Mouse (Mus musculus) neural tube, embryonic 12.5 days (tissue): ENCODE measurements around the gene Hvcn1. TPM values are rescaled to one million over a fixed set of nuclear protein-coding genes. Genes with fewer than 3 reads are reported as not detected.
"Not testable (repeated sequence)": the region's sequence is repeated elsewhere in the genome, so short reads cannot be mapped to it uniquely, and the experiment has no call there.

Experiments
- ATAC-seq: fragments of 200-750 bp; cut with Nextera tagmentation; 2 replicates; pipeline ENCODE4 v1.8.0; 2017; ENCODE audit warnings: low read depth, mild to moderate bottlenecking, moderate TSS enrichment, moderate library complexity; ENCODE audit not compliant: low FRiP score
- H3K27ac ChIP-seq: fragments of 300-500 bp; sonication (generic); 2 replicates; pipeline ENCODE4 v1.5.1; 2016
- H3K27me3 ChIP-seq: fragments of 300-500 bp; sonication (generic); replicated peaks from 2 replicates; pipeline ENCODE4 v1.6.1; 2016; ENCODE audit warnings: mild to moderate bottlenecking
- H3K36me3 ChIP-seq: fragments of 300-500 bp; sonication (generic); 2 replicates; pipeline ENCODE4 v1.6.1; 2016; ENCODE audit warnings: mild to moderate bottlenecking
- H3K4me1 ChIP-seq: fragments of 300-500 bp; sonication (generic); 2 replicates; pipeline ENCODE4 v1.6.1; 2016
- H3K4me2 ChIP-seq: fragments of 300-500 bp; sonication (generic); replicated peaks from 2 replicates; pipeline ENCODE4 v1.6.1; 2016; ENCODE audit warnings: mild to moderate bottlenecking
- H3K4me3 ChIP-seq: fragments of 300-500 bp; sonication (generic); 2 replicates; pipeline ENCODE4 v1.5.1; 2016
- H3K9ac ChIP-seq: fragments of 300-500 bp; sonication (generic); 2 replicates; pipeline ENCODE4 v1.6.1; 2016; ENCODE audit warnings: mild to moderate bottlenecking
- H3K9me3 ChIP-seq: fragments of 300-500 bp; sonication (generic); 2 replicates; pipeline ENCODE4 v1.6.1; 2016; ENCODE audit warnings: mild to moderate bottlenecking
- WGBS: fragments of 180-500 bp; shearing (Covaris S2); methylation state at CpG from one replicate; pipeline ENCODE4 v1.1.7; 2016; 5-methylcytosine and 5-hydroxymethylcytosine counted together
- polyA plus RNA-seq: library from polyadenylated mRNA; unstranded; fragments of >200 nt; fragmentation: Nextera tagmentation; extraction: Ambion mirVana; gene quantifications from 2 replicates; pipeline ENCODE4 v1.2.1, GENCODE M21; 2016

Hvcn1 gene
- polyA plus RNA-seq, 1 experiment from 2014 or later, result 4.9 TPM

DNA sequence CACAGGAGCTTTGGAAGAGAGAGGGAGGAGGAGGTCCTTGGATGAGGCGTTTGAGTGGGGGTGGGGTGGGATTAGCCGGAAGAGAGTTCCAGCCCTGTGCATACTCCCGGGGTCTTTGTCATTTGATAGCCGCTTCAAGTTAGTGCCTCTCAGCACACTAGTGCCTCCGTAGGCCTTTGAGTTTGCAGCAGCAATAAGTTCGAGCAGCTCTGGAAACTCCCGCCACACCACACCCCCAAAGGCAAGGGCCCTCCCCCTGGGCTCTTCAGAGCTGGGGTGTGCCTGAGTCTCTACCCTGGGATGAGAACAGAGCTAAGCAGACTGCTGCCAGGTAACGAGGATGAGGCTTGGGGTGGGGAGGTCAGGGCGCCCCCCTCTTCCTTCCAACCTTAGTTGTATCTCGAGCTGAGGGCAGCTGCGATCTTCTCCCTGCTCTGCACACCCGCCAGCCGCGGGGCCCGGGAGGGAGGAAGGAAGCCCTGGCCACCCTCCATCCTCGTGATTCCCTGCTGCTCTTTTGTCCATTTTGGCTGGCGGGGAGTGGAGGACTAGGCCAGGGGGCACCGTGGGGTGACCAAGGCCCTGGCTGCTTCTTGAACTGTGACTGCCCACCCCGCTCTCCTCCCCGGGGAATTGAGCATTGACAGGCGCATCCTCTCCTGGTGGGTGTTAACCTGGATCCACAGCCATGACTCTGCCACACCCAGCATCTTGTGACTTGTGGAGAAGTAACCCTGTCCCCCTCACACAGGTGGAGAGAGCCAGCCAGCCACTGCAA is 3.2 kb downstream of the Hvcn1 start:
- Histone ChIP-seq H3K4me1 (peaks cover 12% of the 10 kb centered on the region), H3K27ac (no peak overlapping the region), H3K4me2 (peak overlapping the region; percentile 55), H3K27me3 (no peaks in the 10 kb centered on the region), H3K4me3 (peak overlapping the region; percentile 11), H3K9me3 (no peaks in the 10 kb centered on the region), H3K9ac (0 out of 2 replicates have a peak overlapping the region, but pooled peaks have one; percentile 17), H3K36me3 (no peaks in the 10 kb centered on the region)
- ATAC-seq, result peak; percentile 37; the same call in 1 of the 2 replicates
- WGBS, result 4% methylated on average over 21 of the region's 21 CpGs

DNA sequence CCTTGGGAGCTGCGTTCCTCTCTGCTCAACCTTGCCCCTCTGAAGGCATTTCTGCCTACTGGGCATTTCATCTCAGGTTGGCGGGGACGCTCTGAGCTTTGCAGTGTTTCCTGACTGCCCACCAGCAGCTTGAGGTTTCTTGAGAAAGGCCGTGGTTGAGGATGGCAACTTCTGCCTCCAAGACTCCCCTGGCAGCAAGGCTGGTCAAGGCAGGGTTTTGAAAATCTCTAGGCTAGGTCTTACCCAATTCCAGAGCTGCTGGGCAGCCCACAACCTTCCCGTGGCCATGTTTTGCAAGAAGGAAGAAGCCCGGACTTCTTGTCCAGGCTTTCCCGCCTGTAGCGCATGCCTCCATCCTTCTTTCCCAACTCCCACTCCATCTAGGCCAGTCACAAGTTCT is 4.3 kb downstream of the Hvcn1 start:
- 94% methylated on average over 8 of the region's 8 CpGs for WGBS
- Histone ChIP-seq H3K4me1 (peaks cover 12% of the 10 kb centered on the region), H3K36me3 (no peaks in the 10 kb centered on the region), H3K9ac (no peak overlapping the region), H3K4me3 (no peak overlapping the region), H3K27me3 (no peaks in the 10 kb centered on the region), H3K4me2 (no peak overlapping the region), H3K9me3 (no peaks in the 10 kb centered on the region), H3K27ac (no peak overlapping the region)
- ATAC-seq, result no peak

DNA sequence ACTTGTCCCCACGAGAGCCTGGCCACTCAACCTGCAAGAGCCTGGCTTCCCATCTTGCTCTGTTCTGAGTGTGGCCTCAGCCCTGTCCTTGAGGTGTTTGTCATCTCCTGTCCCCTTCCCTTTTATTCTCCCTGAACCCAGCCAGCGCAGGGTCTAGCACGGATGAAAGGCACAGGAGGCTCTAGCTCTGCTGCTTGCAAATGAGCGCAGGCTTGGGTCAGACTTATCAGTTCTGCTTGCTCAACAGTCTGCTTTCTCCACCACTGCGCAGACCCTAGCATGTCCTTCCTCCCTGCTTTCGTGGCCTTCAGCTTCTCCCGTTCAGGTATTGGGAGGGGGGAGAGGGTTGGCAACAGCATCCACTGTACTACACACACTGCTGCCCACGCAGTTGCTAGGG is 5.5 kb downstream of the Hvcn1 start:
- Histone ChIP-seq H3K9ac (no peak overlapping the region), H3K36me3 (no peaks in the 10 kb centered on the region), H3K27me3 (no peaks in the 10 kb centered on the region), H3K9me3 (no peaks in the 10 kb centered on the region), H3K27ac (no peak overlapping the region), H3K4me3 (no peak overlapping the region), H3K4me2 (no peak overlapping the region), H3K4me1 (peaks cover 12% of the 10 kb centered on the region)
- 88% methylated on average over 8 of the region's 8 CpGs for WGBS
- ATAC-seq, result no peak

DNA sequence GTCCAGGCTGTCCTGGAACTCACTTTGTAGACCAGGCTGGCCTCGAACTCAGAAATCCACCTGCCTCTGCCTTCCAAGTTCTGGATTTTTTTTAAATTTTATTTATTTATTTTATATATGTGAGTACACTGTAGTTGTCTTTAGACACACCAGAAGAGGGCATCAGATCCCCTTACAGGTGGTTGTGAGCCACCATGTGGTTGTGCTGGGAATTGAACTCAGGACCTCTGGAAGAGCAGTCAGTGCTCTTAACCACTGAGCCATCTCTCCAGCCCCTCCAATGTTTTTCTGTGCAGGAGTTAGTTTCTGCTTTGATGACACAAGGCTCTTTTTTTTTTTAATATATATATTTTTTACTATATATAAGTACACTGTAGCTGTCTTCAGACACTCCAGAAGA is 6.2 kb downstream of the Hvcn1 start:
- peaks cover 12% of the 10 kb centered on the region for H3K4me1 ChIP-seq
- H3K27ac ChIP-seq, H3K4me3 ChIP-seq, H3K36me3 ChIP-seq, H3K4me2 ChIP-seq, H3K9ac ChIP-seq, H3K27me3 ChIP-seq, ATAC-seq, H3K9me3 ChIP-seq: not testable (repeated sequence)
- WGBS, result 88% methylated on average over 1 of the region's 1 CpGs

DNA sequence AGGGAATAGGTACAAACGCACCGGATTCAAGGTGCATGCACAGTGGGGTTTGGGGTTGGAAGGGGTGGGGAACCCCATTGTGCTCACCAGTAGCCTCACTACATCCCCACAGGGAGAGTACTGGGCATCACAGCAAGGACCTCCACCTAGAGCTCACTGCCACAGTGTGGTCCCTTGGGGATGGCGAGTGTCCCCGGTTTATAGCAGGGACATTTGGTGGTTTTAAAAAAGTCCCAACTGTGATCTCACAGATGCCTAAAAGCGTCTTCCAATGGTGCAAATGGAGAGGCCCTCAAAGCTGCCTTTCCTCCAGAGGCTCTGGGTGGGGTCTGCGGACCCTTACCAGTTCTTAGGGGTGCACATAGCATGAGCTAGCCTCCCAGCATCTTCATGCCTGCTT is 7.3 kb downstream of the Hvcn1 start:
- Histone ChIP-seq H3K27me3 (no peaks in the 10 kb centered on the region), H3K4me3 (no peak overlapping the region), H3K27ac (no peak overlapping the region), H3K9ac (no peak overlapping the region), H3K9me3 (no peaks in the 10 kb centered on the region), H3K4me1 (peaks cover 12% of the 10 kb centered on the region), H3K36me3 (no peaks in the 10 kb centered on the region), H3K4me2 (no peak overlapping the region)
- ATAC-seq, result no peak
- 84% methylated on average over 6 of the region's 6 CpGs for WGBS

DNA sequence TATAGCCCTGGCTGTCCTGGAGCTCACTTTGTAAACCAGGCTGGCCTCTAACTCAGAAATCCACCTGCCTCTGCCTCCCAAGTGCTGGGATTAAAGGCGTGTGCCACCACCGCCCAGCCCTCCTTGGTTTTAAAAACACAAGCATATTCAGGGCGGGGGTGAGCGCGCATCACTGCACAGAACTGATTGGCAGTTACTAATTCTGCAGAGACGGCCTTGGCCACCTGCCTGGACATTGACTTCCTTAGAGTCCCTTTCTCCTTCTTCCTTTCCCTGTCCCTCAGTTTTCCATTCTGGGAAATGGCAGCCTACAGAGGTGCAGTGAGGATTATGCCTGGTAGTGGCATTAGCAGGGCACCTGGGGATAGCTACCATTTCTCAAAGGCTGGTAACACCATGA is 11.0 kb downstream of the Hvcn1 start:
- no peak overlapping the region for H3K4me2 ChIP-seq
- WGBS, result 92% methylated on average over 6 of the region's 6 CpGs
- no peak for ATAC-seq
- no peak overlapping the region for H3K9ac ChIP-seq
- H3K27me3 ChIP-seq, result no peaks in the 10 kb centered on the region
- H3K9me3 ChIP-seq, result no peaks in the 10 kb centered on the region
- no peak overlapping the region for H3K27ac ChIP-seq
- H3K36me3 ChIP-seq, result no peaks in the 10 kb centered on the region
- no peaks in the 10 kb centered on the region for H3K4me1 ChIP-seq
- no peak overlapping the region for H3K4me3 ChIP-seq

DNA sequence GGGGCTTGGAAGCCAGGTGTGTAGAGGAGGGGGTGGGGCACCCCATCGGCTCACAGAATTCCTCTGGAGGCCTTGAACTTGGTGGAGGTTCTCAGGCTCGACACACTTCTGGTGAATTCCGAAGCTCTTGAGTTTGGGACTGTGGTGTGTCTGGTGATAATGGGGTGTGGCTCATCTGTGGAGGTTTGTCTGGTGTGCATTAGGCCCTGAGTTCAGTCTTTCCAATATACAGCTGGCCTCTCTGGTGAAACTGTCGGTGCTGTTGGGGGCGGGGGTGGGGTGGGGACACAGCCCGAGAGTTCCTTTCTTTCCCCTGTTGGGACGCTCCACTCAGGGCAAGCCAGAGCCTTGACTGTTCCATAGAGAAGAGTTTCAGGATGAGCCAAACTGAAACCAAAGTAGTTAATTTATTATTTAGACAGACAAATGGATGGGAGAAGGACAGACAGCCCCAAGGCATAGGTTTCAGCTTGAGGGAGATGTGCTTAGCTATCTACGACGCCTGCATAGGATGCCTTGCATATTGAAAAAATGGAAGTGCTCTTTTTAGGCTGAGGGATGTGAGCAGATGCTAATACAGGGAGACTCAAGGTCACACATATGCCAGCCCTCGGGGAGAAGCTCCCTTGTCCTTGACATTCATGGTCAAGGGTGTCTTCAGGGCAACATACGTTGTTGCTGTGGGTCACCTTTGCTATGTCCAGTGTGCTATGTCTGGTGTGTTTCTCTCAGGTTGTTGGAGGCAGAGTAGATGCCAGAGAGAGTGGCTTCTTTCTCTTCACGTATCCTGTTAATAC is 11.7 kb downstream of the Hvcn1 start:
- 90% methylated on average over 12 of the region's 12 CpGs for WGBS
- Histone ChIP-seq H3K9ac (no peak overlapping the region), H3K36me3 (no peaks in the 10 kb centered on the region), H3K4me2 (no peak overlapping the region), H3K9me3 (no peaks in the 10 kb centered on the region), H3K4me3 (no peak overlapping the region), H3K4me1 (no peaks in the 10 kb centered on the region), H3K27ac (no peak overlapping the region), H3K27me3 (no peaks in the 10 kb centered on the region)
- no peak for ATAC-seq

DNA sequence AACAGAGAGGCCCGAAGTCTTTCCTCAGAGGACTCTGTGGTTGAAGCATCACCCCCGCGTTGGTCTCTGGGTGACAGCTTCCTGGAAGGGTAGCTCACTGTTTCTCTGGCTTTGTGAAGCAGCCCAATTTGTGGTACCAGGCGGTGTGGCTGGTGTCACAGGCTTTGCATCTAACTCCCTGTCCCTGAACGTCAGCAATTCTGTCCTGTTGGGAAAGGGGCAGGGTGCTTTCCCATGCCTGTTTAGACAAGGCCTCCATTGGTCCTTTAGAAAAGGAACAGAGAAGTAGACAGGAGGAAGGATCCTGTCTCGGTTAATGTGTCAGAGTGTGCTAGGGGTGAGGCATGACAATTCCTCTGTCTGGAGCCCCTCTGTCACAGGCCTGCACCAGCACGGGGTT is 12.3 kb downstream of the Hvcn1 start:
- 84% methylated on average over 7 of the region's 7 CpGs for WGBS

DNA sequence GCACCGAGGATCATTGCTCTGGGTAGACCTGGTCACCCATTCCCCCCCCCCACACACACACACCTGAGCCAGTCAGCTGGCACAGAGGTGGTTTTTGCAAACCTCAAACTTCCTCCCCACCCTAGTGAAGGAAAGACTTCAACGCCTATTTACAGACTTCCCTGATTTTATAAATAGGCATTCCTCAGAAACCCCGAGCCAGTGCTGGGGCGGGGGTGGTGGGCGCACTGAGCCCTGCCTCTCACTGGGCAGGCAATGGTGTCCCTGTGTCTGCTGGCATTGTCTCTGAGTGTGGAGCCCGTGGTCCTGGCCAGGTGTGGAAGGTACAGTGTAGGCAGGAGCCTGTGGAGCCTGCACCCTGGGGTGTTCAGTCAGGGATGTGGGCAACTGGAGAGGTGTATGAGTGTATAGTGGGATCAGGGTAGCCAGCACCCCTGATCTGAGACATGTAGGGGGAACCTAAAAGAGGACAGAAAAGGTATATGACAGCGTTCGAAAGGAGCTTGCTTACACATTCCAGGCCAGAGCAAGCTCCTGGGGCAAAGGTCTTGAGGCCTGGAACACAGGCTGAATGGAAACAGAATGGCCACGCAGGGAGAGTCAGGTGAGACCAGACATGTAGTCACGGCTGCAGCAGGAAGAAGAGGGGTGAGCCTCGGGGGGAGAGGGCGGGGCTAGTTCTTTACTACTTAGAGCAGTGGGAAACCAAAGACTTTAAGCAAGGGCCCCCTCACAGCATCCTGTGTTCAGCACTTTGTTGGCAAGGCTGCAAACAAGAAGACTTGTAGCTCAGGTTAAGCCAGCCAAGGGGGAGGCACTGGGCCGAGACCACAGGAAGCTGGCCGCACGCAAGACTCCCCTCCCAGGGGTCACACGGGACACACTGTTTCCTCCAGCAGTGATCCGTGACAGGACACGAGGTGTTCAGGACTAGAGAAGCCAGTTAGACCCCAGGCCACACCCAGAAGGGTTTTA is 13.3 kb downstream of the Hvcn1 start:
- no peak overlapping the region for H3K27ac ChIP-seq

More for the DNA sequence above, 12.3 kb downstream of the Hvcn1 start:
- ATAC-seq, result no peak
- no peak overlapping the region for H3K27ac ChIP-seq
- H3K36me3 ChIP-seq, result no peaks in the 10 kb centered on the region
- no peaks in the 10 kb centered on the region for H3K9me3 ChIP-seq
- no peak overlapping the region for H3K4me3 ChIP-seq
- H3K27me3 ChIP-seq, result no peaks in the 10 kb centered on the region
- H3K9ac ChIP-seq, result no peak overlapping the region
- H3K4me1 ChIP-seq, result no peaks in the 10 kb centered on the region
- no peak overlapping the region for H3K4me2 ChIP-seq

DNA sequence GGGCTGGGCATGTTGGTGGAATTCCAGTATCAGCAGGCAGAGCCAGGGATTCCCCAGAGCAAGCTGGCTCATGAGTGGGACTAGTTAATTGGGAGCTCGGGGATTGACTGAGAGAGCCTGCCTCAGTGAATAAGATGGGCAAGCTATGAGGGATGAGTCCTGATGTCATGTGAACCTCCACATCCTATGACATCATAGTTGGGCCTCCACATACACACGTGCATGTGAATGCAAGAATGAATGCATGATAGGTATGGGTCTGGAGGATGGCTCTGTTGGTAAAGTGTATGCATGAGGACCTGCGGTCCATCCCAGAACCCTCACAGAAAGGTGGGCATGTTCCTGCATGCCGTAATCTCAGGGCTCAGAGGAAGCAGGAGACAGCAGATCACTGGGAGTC is 14.5 kb downstream of the Hvcn1 start:
- no peaks in the 10 kb centered on the region for H3K27me3 ChIP-seq
- H3K4me2 ChIP-seq, result no peak overlapping the region
- no peak overlapping the region for H3K4me3 ChIP-seq
- no peak overlapping the region for H3K27ac ChIP-seq
- H3K36me3 ChIP-seq, result no peaks in the 10 kb centered on the region
- ATAC-seq, result no peak
- no peak overlapping the region for H3K9ac ChIP-seq
- no peaks in the 10 kb centered on the region for H3K9me3 ChIP-seq
- WGBS, result 89% methylated on average over 4 of the region's 4 CpGs
- no peaks in the 10 kb centered on the region for H3K4me1 ChIP-seq

More for the DNA sequence above, 13.3 kb downstream of the Hvcn1 start:
- Histone ChIP-seq H3K4me1 (no peaks in the 10 kb centered on the region), H3K9me3 (no peaks in the 10 kb centered on the region), H3K4me2 (no peak overlapping the region), H3K9ac (no peak overlapping the region), H3K4me3 (no peak overlapping the region), H3K27me3 (no peaks in the 10 kb centered on the region), H3K36me3 (no peaks in the 10 kb centered on the region)
- no peak for ATAC-seq
- WGBS, result 71% methylated on average over 18 of the region's 18 CpGs

DNA sequence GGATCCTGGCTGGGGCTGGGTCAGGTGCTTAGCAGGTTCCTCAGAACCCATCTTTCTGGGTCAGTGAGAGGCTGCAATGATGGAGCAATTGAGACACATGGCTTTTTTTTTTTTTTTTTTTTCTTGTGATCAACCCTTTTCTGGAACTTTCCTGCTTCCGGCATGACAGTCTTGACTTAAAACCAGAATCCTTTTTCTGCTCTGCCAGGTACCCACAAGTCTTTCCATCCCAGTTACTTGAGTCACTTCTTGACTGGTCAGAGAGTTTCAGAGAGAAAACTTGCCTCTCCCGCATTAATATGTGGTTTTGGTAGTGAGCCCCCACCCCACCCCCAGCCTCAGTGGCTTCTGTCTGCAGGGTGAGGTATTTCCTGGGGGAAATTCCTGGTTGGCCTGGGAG is 17.7 kb downstream of the Hvcn1 start:
- H3K27ac ChIP-seq, result no peak overlapping the region
- H3K9me3 ChIP-seq, result peaks cover 6% of the 10 kb centered on the region; the same call in 1 of the 2 replicates
- H3K4me2 ChIP-seq, result no peak overlapping the region
- H3K4me1 ChIP-seq, result no peaks in the 10 kb centered on the region
- WGBS, result 98% methylated on average over 2 of the region's 2 CpGs
- H3K9ac ChIP-seq, result no peak overlapping the region
- H3K27me3 ChIP-seq, result no peaks in the 10 kb centered on the region
- no peak overlapping the region for H3K4me3 ChIP-seq
- no peaks in the 10 kb centered on the region for H3K36me3 ChIP-seq
- no peak for ATAC-seq
